Mouse (Mus musculus): ENCODE measurements around the gene Tgoln1. TPM values are rescaled to one million over a fixed set of nuclear protein-coding genes. Genes with fewer than 3 reads are reported as not detected.

The Tgoln1 gene
- polyA plus RNA-seq, 1 experiment: 13.5 TPM

- TF ChIP-seq CTCF (IDR thresholded peaks at IDR 0.05; ENCODE audit: control insufficient read depth, insufficient read depth, low read length) (no peak), POLR2A (IDR thresholded peaks at IDR 0.05; ENCODE audit: borderline replicate concordance, control insufficient read depth, low read depth, low read length) (no peak)
- Histone ChIP-seq H3K4me1 (ENCODE audit: control insufficient read depth, insufficient read depth, low read length) (peaks cover 8% of the 10 kb centered on the region; the same call in 1 of the 2 replicates), H3K27ac (ENCODE audit: control insufficient read depth, insufficient read depth, low read depth, low read length, poor library complexity) (no peak overlapping the region), H3K4me3 (replicated peaks; ENCODE audit: control insufficient read depth, low read depth, low read length) (no peak overlapping the region)
- 68% methylated on average over 3 of the region's 3 CpGs for WGBS
Measured at GRCm38 (mm10) chr6:72636940-72637339, 20.1 kb upstream of the Tgoln1 start.

- Histone ChIP-seq H3K4me3 (replicated peaks; ENCODE audit: control insufficient read depth, low read depth, low read length) (peak overlapping the region; percentile 0), H3K27ac (ENCODE audit: control insufficient read depth, insufficient read depth, low read depth, low read length, poor library complexity) (no peak overlapping the region), H3K4me1 (ENCODE audit: control insufficient read depth, insufficient read depth, low read length) (peaks cover 2% of the 10 kb centered on the region; the same call in 1 of the 2 replicates)
- TF ChIP-seq POLR2A (IDR thresholded peaks at IDR 0.05; ENCODE audit: borderline replicate concordance, control insufficient read depth, low read depth, low read length): no peak
- TF ChIP-seq CTCF (IDR thresholded peaks at IDR 0.05; ENCODE audit: control insufficient read depth, insufficient read depth, low read length): peak; percentile 51; the same call in 1 of the 2 replicates
- WGBS: 41% methylated on average over 12 of the region's 12 CpGs
Measured at GRCm38 (mm10) chr6:72635760-72636431, 19.1 kb upstream of the Tgoln1 start.

GRCm38 (mm10) chr6:72634311-72634710 lies 17.5 kb upstream of the Tgoln1 start:
- Histone ChIP-seq H3K27ac (ENCODE audit: control insufficient read depth, insufficient read depth, low read depth, low read length, poor library complexity) (no peak overlapping the region), H3K4me3 (replicated peaks; ENCODE audit: control insufficient read depth, low read depth, low read length) (no peak overlapping the region), H3K4me1 (ENCODE audit: control insufficient read depth, insufficient read depth, low read length) (peaks cover 2% of the 10 kb centered on the region; the same call in 1 of the 2 replicates)
- no peak for TF ChIP-seq POLR2A (IDR thresholded peaks at IDR 0.05; ENCODE audit: borderline replicate concordance, control insufficient read depth, low read depth, low read length)
- WGBS: 17% methylated on average over 10 of the region's 10 CpGs

GRCm38 (mm10) chr6:72631700-72632099 lies 14.9 kb upstream of the Tgoln1 start:
- H3K4me3 ChIP-seq (replicated peaks; ENCODE audit: control insufficient read depth, low read depth, low read length): no peak overlapping the region
- TF ChIP-seq POLR2A (IDR thresholded peaks at IDR 0.05; ENCODE audit: borderline replicate concordance, control insufficient read depth, low read depth, low read length) (no peak), CTCF (IDR thresholded peaks at IDR 0.05; ENCODE audit: control insufficient read depth, insufficient read depth, low read length) (no peak)
- WGBS: 84% methylated on average over 6 of the region's 6 CpGs

GRCm38 (mm10) chr6:72630961-72631360 lies 14.2 kb upstream of the Tgoln1 start:
- WGBS: 84% methylated on average over 14 of the region's 14 CpGs
- Histone ChIP-seq H3K27ac (ENCODE audit: control insufficient read depth, insufficient read depth, low read depth, low read length, poor library complexity) (no peak overlapping the region), H3K4me3 (replicated peaks; ENCODE audit: control insufficient read depth, low read depth, low read length) (no peak overlapping the region), H3K4me1 (ENCODE audit: control insufficient read depth, insufficient read depth, low read length) (no peaks in the 10 kb centered on the region; the same call in 1 of the 2 replicates)
- TF ChIP-seq POLR2A (IDR thresholded peaks at IDR 0.05; ENCODE audit: borderline replicate concordance, control insufficient read depth, low read depth, low read length) (no peak), CTCF (IDR thresholded peaks at IDR 0.05; ENCODE audit: control insufficient read depth, insufficient read depth, low read length) (no peak)

More at GRCm38 (mm10) chr6:72631700-72632099, 14.9 kb upstream of the Tgoln1 start:
- no peak overlapping the region for H3K27ac ChIP-seq (ENCODE audit: control insufficient read depth, insufficient read depth, low read depth, low read length, poor library complexity)
- peaks cover 2% of the 10 kb centered on the region; the same call in 1 of the 2 replicates for H3K4me1 ChIP-seq (ENCODE audit: control insufficient read depth, insufficient read depth, low read length)

GRCm38 (mm10) chr6:72630370-72630769 lies 13.6 kb upstream of the Tgoln1 start:
- WGBS: 67% methylated on average over 2 of the region's 2 CpGs
- Histone ChIP-seq H3K4me3 (replicated peaks; ENCODE audit: control insufficient read depth, low read depth, low read length) (no peak overlapping the region), H3K4me1 (ENCODE audit: control insufficient read depth, insufficient read depth, low read length) (no peaks in the 10 kb centered on the region; the same call in 1 of the 2 replicates), H3K27ac (ENCODE audit: control insufficient read depth, insufficient read depth, low read depth, low read length, poor library complexity) (no peak overlapping the region)
- TF ChIP-seq POLR2A (IDR thresholded peaks at IDR 0.05; ENCODE audit: borderline replicate concordance, control insufficient read depth, low read depth, low read length): no peak
- no peak for TF ChIP-seq CTCF (IDR thresholded peaks at IDR 0.05; ENCODE audit: control insufficient read depth, insufficient read depth, low read length)

- 54% methylated on average over 16 of the region's 16 CpGs for WGBS
- Histone ChIP-seq H3K4me1 (ENCODE audit: control insufficient read depth, insufficient read depth, low read length) (peaks cover 3% of the 10 kb centered on the region), H3K4me3 (replicated peaks; ENCODE audit: control insufficient read depth, low read depth, low read length) (no peak overlapping the region), H3K27ac (ENCODE audit: control insufficient read depth, insufficient read depth, low read depth, low read length, poor library complexity) (no peak overlapping the region)
- TF ChIP-seq CTCF (IDR thresholded peaks at IDR 0.05; ENCODE audit: control insufficient read depth, insufficient read depth, low read length) (no peak), POLR2A (IDR thresholded peaks at IDR 0.05; ENCODE audit: borderline replicate concordance, control insufficient read depth, low read depth, low read length) (no peak)
Measured at GRCm38 (mm10) chr6:72627276-72627675, 10.5 kb upstream of the Tgoln1 start.

GRCm38 (mm10) chr6:72626391-72626790 lies 9.6 kb upstream of the Tgoln1 start:
- 71% methylated on average over 7 of the region's 7 CpGs for WGBS
- H3K27ac ChIP-seq (ENCODE audit: control insufficient read depth, insufficient read depth, low read depth, low read length, poor library complexity): no peak overlapping the region
- no peak for TF ChIP-seq POLR2A (IDR thresholded peaks at IDR 0.05; ENCODE audit: borderline replicate concordance, control insufficient read depth, low read depth, low read length)
- TF ChIP-seq CTCF (IDR thresholded peaks at IDR 0.05; ENCODE audit: control insufficient read depth, insufficient read depth, low read length): no peak

More at GRCm38 (mm10) chr6:72626391-72626790, 9.6 kb upstream of the Tgoln1 start:
- Histone ChIP-seq H3K4me3 (replicated peaks; ENCODE audit: control insufficient read depth, low read depth, low read length) (no peak overlapping the region), H3K4me1 (ENCODE audit: control insufficient read depth, insufficient read depth, low read length) (peaks cover 3% of the 10 kb centered on the region)

Measured in bone marrow, adult 2 months (tissue).